Mouse (Mus musculus) thymus, adult 2 months (tissue): ENCODE data around the gene Zfhx3.

ENCODE experiments used
- CTCF ChIP-seq: fragments of 200-500 bp; IDR thresholded peaks from 2 replicates; pipeline ENCODE4 v1.5.1; 2012; ENCODE audit warnings: mild to moderate bottlenecking, control low read depth, low read length, moderate library complexity, borderline replicate concordance; ENCODE audit not compliant: control insufficient read depth, poor library complexity, insufficient read depth; ENCODE audit errors: extremely low read depth
- POLR2A ChIP-seq: fragments of 200-500 bp; IDR thresholded peaks from 2 replicates; pipeline ENCODE4 v1.6.1; 2012; ENCODE audit warnings: mild to moderate bottlenecking, low read length, control low read depth, moderate library complexity; ENCODE audit not compliant: control insufficient read depth, poor library complexity, insufficient read depth; ENCODE audit errors: extremely low read depth

GRCm38 (mm10) chr8:108899251-108899771 is 956.9 kb downstream of the Zfhx3 start:
- TF ChIP-seq CTCF: no peak
- no peak for TF ChIP-seq POLR2A
